18 mouse cellular contexts compared by ENCODE assay signal in genomic region chr3:116184443-116184842, GRCm38 (mm10). TPM values are rescaled to one million over a fixed set of nuclear protein-coding genes. Genes with fewer than 3 reads are reported as not detected.
DNase-seq lines count a peak whose midpoint lies in the region; ATAC-seq and TF ChIP-seq lines count a peak whose summit lies in the region.
"Had no signal": no experiment of that assay in that cellular context is flagged by ENCODE, and none has a peak within 500 bp of the region (broad histone marks: within the 10 kb centered on the region; RNA-seq: fewer than 3 reads in every experiment).

No protein-coding gene starts in this region.

- peak; percentile 22 to 23 for DNase-seq in heart, postnatal 10 days
- DNase-seq in heart, postnatal 14 days, result no peak
- peak; percentile 81 for DNase-seq in lung, embryonic 14.5 days
- DNase-seq in lung, adult 2 months, result no peak
- peak; percentile 18 for DNase-seq in kidney, postnatal 14 days
- DNase-seq in left cerebral cortex, postnatal 4 days, result no peak
- DNase-seq in embryo, embryonic 10.5 days (ENCODE audit: low spot score), result no peak
- DNase-seq: cerebellum, adult 2 months; right cerebral cortex, postnatal 14 days had no signal

- H3K4me2 ChIP-seq in lung, embryonic 14.5 days, result no peak overlapping the region
- H3K4me2 ChIP-seq: hindbrain, embryonic 12.5 days; midbrain, embryonic 15.5 days; neural tube, embryonic 13.5 days had no signal

- intact Hi-C loops in heart, postnatal 10 days (cut with DNase I), result no loop called here
- intact Hi-C loops in heart, postnatal 14 days (cut with DNase I), result no loop called here
- intact Hi-C loops in left cerebral cortex, postnatal 4 days (cut with DNase I), result no loop called here

- no peak overlapping the region for H3K4me3 ChIP-seq in lung, embryonic 14.5 days (ENCODE audit: low read depth, low read length)
- no peak overlapping the region for H3K4me3 ChIP-seq in lung, adult 2 months (replicated peaks; ENCODE audit: extremely low read depth, low read depth, low read length)
- H3K4me3 ChIP-seq: embryonic facial prominence, embryonic 10.5 days; forebrain, embryonic 10.5 days; hindbrain, embryonic 12.5 days; midbrain, embryonic 15.5 days; neural tube, embryonic 13.5 days had no signal

- no peaks in the 10 kb centered on the region for H3K36me3 ChIP-seq in lung, embryonic 14.5 days (ENCODE audit: insufficient read depth)
- H3K36me3 ChIP-seq: embryonic facial prominence, embryonic 10.5 days; forebrain, embryonic 10.5 days; hindbrain, embryonic 12.5 days; midbrain, embryonic 15.5 days; neural tube, embryonic 13.5 days had no signal

- H3K27ac ChIP-seq in lung, embryonic 14.5 days (ENCODE audit: low read depth), result no peak overlapping the region
- H3K27ac ChIP-seq: embryonic facial prominence, embryonic 10.5 days; forebrain, embryonic 10.5 days; hindbrain, embryonic 12.5 days; kidney, postnatal 0 days; liver, embryonic 14.5 days; midbrain, embryonic 15.5 days; neural tube, embryonic 13.5 days had no signal

- H3K27me3 ChIP-seq in lung, embryonic 14.5 days (ENCODE audit: insufficient read depth, low read length), result no peaks in the 10 kb centered on the region
- H3K27me3 ChIP-seq: hindbrain, embryonic 12.5 days; midbrain, embryonic 15.5 days; neural tube, embryonic 13.5 days; Patski had no signal

- H3K9me3 ChIP-seq in lung, embryonic 14.5 days (ENCODE audit: low read depth, low read length), result no peaks in the 10 kb centered on the region
- H3K9me3 ChIP-seq: embryonic facial prominence, embryonic 10.5 days; forebrain, embryonic 10.5 days; hindbrain, embryonic 12.5 days; midbrain, embryonic 15.5 days; neural tube, embryonic 13.5 days had no signal

- peak; percentile 78 for ATAC-seq in lung, embryonic 14.5 days (ENCODE audit: insufficient read depth)
- ATAC-seq: CD4-positive, CD25-positive, alpha-beta regulatory T cell, adult 4 months; midbrain, embryonic 15.5 days; Patski had no signal

- H3K4me1 ChIP-seq in lung, embryonic 14.5 days (ENCODE audit: insufficient read depth), result no peaks in the 10 kb centered on the region
- H3K4me1 ChIP-seq in lung, adult 2 months (ENCODE audit: control insufficient read depth, insufficient read depth, low read length), result no peaks in the 10 kb centered on the region
- H3K4me1 ChIP-seq: embryonic facial prominence, embryonic 10.5 days; forebrain, embryonic 10.5 days; hindbrain, embryonic 12.5 days; midbrain, embryonic 15.5 days; neural tube, embryonic 13.5 days had no signal

- TF ChIP-seq POLR2A in lung, adult 2 months (IDR thresholded peaks at IDR 0.05; ENCODE audit: borderline replicate concordance, extremely low read depth, low read depth, low read length), result no peak

- no peak for TF ChIP-seq CTCF in lung, embryonic 14.5 days (IDR thresholded peaks at IDR 0.05; ENCODE audit: low read depth)
- TF ChIP-seq CTCF in lung, adult 2 months (IDR thresholded peaks at IDR 0.05; ENCODE audit: insufficient read depth, low read length), result no peak

- 41% methylated on average over 4 of the region's 4 CpGs for WGBS in lung, embryonic 14.5 days
- WGBS in lung, adult 2 months, result 56% methylated on average over 4 of the region's 4 CpGs

- H3K9ac ChIP-seq in lung, embryonic 14.5 days, result no peak overlapping the region
- H3K9ac ChIP-seq: hindbrain, embryonic 12.5 days; liver, embryonic 14.5 days; midbrain, embryonic 15.5 days; neural tube, embryonic 13.5 days had no signal

RNA-seq across cellular contexts. Expression of gene Vcam1, which starts 55.0 kb away (rescaled TPM):
- 10 to 100 TPM; 16.5 to 17.6 TPM for total RNA-seq in heart, postnatal 10 days (2021)
- total RNA-seq in heart, postnatal 14 days (2021), result 10 to 100 TPM; 11.4 to 14.2 TPM
- polyA plus RNA-seq in lung, embryonic 14.5 days (2014; fragmentation: Nextera tagmentation; extraction: Ambion mirVana), result 78.6 and 93.8 TPM in 2 replicates
- 9.6 and 10.2 TPM in 2 replicates for polyA plus RNA-seq in lung, adult 2 months (2012; rRNA removed)
- 10 to 100 TPM; 27.9 to 29.8 TPM for total RNA-seq in left cerebral cortex, postnatal 4 days (2021)

Comparison
In these comparisons a context has a peak if more than half of its experiments do, and no peak if none do; other contexts are left out.
1. DNase-seq: peak in heart, postnatal 10 days (2 of 2), lung, embryonic 14.5 days (single experiment) and kidney, postnatal 14 days (single experiment); none in heart, postnatal 14 days (0 of 2), lung, adult 2 months (single experiment), left cerebral cortex, postnatal 4 days (single experiment) and embryo, embryonic 10.5 days (single experiment).